Comparison of ENCODE assay signal across 7 mouse cellular contexts in the genomic region with DNA sequence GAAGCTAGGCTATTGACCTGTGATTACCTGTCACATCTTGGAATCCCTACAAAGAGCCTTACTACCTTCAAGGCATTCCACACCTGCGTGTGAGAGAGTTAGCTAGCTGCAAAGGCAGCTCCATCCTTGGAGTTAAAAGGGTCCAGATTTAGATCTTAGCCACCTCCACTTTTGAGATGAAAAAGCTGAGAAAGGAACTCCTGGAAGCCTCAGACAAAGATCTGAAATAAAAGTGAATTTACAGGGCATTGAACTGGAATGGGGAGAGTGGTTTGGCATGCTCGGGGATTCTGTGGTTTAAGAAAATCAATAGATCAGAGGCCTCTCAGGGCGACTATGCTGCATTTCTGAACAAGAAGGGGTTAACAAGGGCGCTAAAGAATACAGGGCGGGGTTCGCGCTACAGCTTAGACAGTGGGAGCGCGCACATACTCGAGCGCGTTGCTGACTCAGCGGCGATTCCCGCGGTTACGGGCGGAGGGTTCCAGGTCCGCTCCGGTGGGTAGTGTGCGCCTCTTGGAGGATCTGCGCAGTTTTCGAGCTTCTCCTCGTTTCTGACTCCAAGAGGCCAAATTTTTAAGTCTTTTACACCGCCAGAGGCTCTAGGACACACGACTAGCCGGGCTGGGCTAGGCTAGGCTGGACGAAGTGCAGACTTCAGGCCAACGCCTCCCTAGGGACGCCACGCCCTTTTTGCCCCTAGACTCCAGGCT. TPM values are rescaled to one million over a fixed set of nuclear protein-coding genes. Genes with fewer than 3 reads are reported as not detected.
A peak's percentile ranks its signal among the peaks of the same experiment; 100 is the strongest.
DNase-seq lines count a peak whose midpoint lies in the region; ATAC-seq lines count a peak whose summit lies in the region.

No protein-coding gene starts in this region.

- H3K36me3 ChIP-seq in hindbrain, embryonic 12.5 days, result 0 out of 2 replicates have a peak, but pooled peaks cover 7% of the 10 kb centered on the region

- H3K9ac ChIP-seq in hindbrain, embryonic 12.5 days, result peak overlapping the region; percentile 59

- peaks cover 73% of the 10 kb centered on the region for H3K27me3 ChIP-seq in hindbrain, embryonic 12.5 days

- H3K27ac ChIP-seq in hindbrain, embryonic 12.5 days, result peak overlapping the region; percentile 76

- peak; percentile 92 for DNase-seq in Muller cell, postnatal 12 days (ENCODE audit: inconsistent ontology term)
- peak; percentile 63 for DNase-seq in c-Kit-positive CD71-negative TER-119-negative erythroid progenitor cells, embryonic 14.5 days (ENCODE audit: low read depth)
- peak; percentile 72 for DNase-seq in forelimb bud, embryonic 11.5 days (ENCODE audit: low read depth, low spot score)
- DNase-seq in left cerebral cortex, adult 11 months (ENCODE audit: low spot score), result peak; percentile 73
- peak; percentile 75 for DNase-seq in lung, postnatal 25 days (ENCODE audit: low spot score)
- DNase-seq in retina, postnatal 1 day, result peak; percentile 92

- H3K4me1 ChIP-seq in hindbrain, embryonic 12.5 days, result peaks cover 59% of the 10 kb centered on the region

- H3K4me3 ChIP-seq in hindbrain, embryonic 12.5 days, result peak overlapping the region; percentile 50

- no peaks in the 10 kb centered on the region for H3K9me3 ChIP-seq in hindbrain, embryonic 12.5 days (replicated peaks)

- H3K4me2 ChIP-seq in hindbrain, embryonic 12.5 days (replicated peaks), result peak overlapping the region; percentile 93

- under 1% methylated on average over 31 of the region's 31 CpGs for WGBS in hindbrain, embryonic 12.5 days

- ATAC-seq in hindbrain, embryonic 12.5 days (ENCODE audit: low FRiP score), result peak; percentile 53

RNA-seq across cellular contexts. Expression of a gene that starts 0.7 kb away (rescaled TPM):
- polyA plus RNA-seq in hindbrain, embryonic 12.5 days (2016; fragmentation: Nextera tagmentation; extraction: Ambion mirVana), result 14.3 and 15.4 TPM in 2 replicates

RNA-seq across cellular contexts. Expression of a gene that starts 1.6 kb away (rescaled TPM):
- 0.97 and 1.2 TPM in 2 replicates for polyA plus RNA-seq in hindbrain, embryonic 12.5 days (2016; fragmentation: Nextera tagmentation; extraction: Ambion mirVana)

RNA-seq across cellular contexts. Expression of a gene that starts 3.4 kb away (rescaled TPM):
- 0.23 and 0.61 TPM in 2 replicates for polyA plus RNA-seq in hindbrain, embryonic 12.5 days (2016; fragmentation: Nextera tagmentation; extraction: Ambion mirVana)

RNA-seq across cellular contexts. Expression of a gene that starts 16.2 kb away (rescaled TPM):
- polyA plus RNA-seq in hindbrain, embryonic 12.5 days (2016; fragmentation: Nextera tagmentation; extraction: Ambion mirVana), result 10.4 and 12.9 TPM in 2 replicates

RNA-seq across cellular contexts. Expression of a gene that starts 52.1 kb away (rescaled TPM):
- 81.6 and 83.2 TPM in 2 replicates for polyA plus RNA-seq in hindbrain, embryonic 12.5 days (2016; fragmentation: Nextera tagmentation; extraction: Ambion mirVana)

Comparison
In these comparisons a context has a peak if more than half of its experiments do, and no peak if none do; other contexts are left out.
1. Peak in every context shown above with its lines: DNase-seq, ATAC-seq, H3K4me3 ChIP-seq and H3K27ac ChIP-seq.